Mouse (Mus musculus): ENCODE data around the gene Rgs7bp. TPM values are rescaled to one million over a fixed set of nuclear protein-coding genes. Genes with fewer than 3 reads are reported as not detected.

Rgs7bp gene
- 0.12 and 0.72 TPM in 2 replicates for polyA plus RNA-seq (2011; ENCODE audit: insufficient read length, low read depth, missing spikeins)

- Histone ChIP-seq H3K4me3 (ENCODE audit: insufficient read depth, low read length) (peak within 1 kb of the TSS; percentile 39), H3K27ac (ENCODE audit: insufficient read depth, low read length) (no peak within 1 kb of the TSS)
- TF ChIP-seq CTCF (IDR thresholded peaks at IDR 0.05; ENCODE audit: borderline replicate concordance, insufficient read depth, low read length), result no peak
Observed at GRCm38 (mm10) chr13:105054181-105054940, at the start of gene Rgs7bp. Rgs7bp (minus strand) TSS chr13:105054930.

GRCm38 (mm10) chr13:105104385-105104784, 49.7 kb upstream of the Rgs7bp start:
- no peak for TF ChIP-seq CTCF (IDR thresholded peaks at IDR 0.05; ENCODE audit: borderline replicate concordance, insufficient read depth, low read length)
- TF ChIP-seq POLR2A (IDR thresholded peaks at IDR 0.05; ENCODE audit: low read depth, low read length), result no peak
- Histone ChIP-seq H3K27ac (ENCODE audit: insufficient read depth, low read length) (no peak overlapping the region), H3K4me1 (ENCODE audit: control insufficient read depth, insufficient read depth, low read length) (no peaks in the 10 kb centered on the region), H3K4me3 (ENCODE audit: insufficient read depth, low read length) (no peak overlapping the region)

More at GRCm38 (mm10) chr13:105054181-105054940, at the start of gene Rgs7bp:
- no peaks in the 10 kb centered on the region for H3K4me1 ChIP-seq (ENCODE audit: control insufficient read depth, insufficient read depth, low read length)

- TF ChIP-seq POLR2A (IDR thresholded peaks at IDR 0.05; ENCODE audit: low read depth, low read length), result no peak
- TF ChIP-seq CTCF (IDR thresholded peaks at IDR 0.05; ENCODE audit: borderline replicate concordance, insufficient read depth, low read length), result no peak
- no peaks in the 10 kb centered on the region for H3K4me1 ChIP-seq (ENCODE audit: control insufficient read depth, insufficient read depth, low read length)
- no peak overlapping the region for H3K4me3 ChIP-seq (ENCODE audit: insufficient read depth, low read length)
- no peak overlapping the region for H3K27ac ChIP-seq (ENCODE audit: insufficient read depth, low read length)
Observed at GRCm38 (mm10) chr13:105100705-105101104, 46.0 kb upstream of the Rgs7bp start.

- TF ChIP-seq CTCF (IDR thresholded peaks at IDR 0.05; ENCODE audit: borderline replicate concordance, insufficient read depth, low read length) (no peak), POLR2A (IDR thresholded peaks at IDR 0.05; ENCODE audit: low read depth, low read length) (no peak)
- Histone ChIP-seq H3K27ac (ENCODE audit: insufficient read depth, low read length) (no peak overlapping the region), H3K4me1 (ENCODE audit: control insufficient read depth, insufficient read depth, low read length) (no peaks in the 10 kb centered on the region), H3K4me3 (ENCODE audit: insufficient read depth, low read length) (no peak overlapping the region)
Observed at GRCm38 (mm10) chr13:105096316-105096715, 41.6 kb upstream of the Rgs7bp start.

GRCm38 (mm10) chr13:105089276-105089675, 34.5 kb upstream of the Rgs7bp start:
- Histone ChIP-seq H3K27ac (ENCODE audit: insufficient read depth, low read length) (no peak overlapping the region), H3K4me1 (ENCODE audit: control insufficient read depth, insufficient read depth, low read length) (no peaks in the 10 kb centered on the region)
- TF ChIP-seq CTCF (IDR thresholded peaks at IDR 0.05; ENCODE audit: borderline replicate concordance, insufficient read depth, low read length), result no peak
- TF ChIP-seq POLR2A (IDR thresholded peaks at IDR 0.05; ENCODE audit: low read depth, low read length), result no peak

GRCm38 (mm10) chr13:105081862-105082261, 27.1 kb upstream of the Rgs7bp start, which contains the start of gene 4933425L06Rik:
4933425L06Rik (plus strand) TSS chr13:105082122.
- no peak within 1 kb of the TSS for H3K27ac ChIP-seq (ENCODE audit: insufficient read depth, low read length)
- TF ChIP-seq CTCF (IDR thresholded peaks at IDR 0.05; ENCODE audit: borderline replicate concordance, insufficient read depth, low read length) (no peak), POLR2A (IDR thresholded peaks at IDR 0.05; ENCODE audit: low read depth, low read length) (no peak)

More at GRCm38 (mm10) chr13:105089276-105089675, 34.5 kb upstream of the Rgs7bp start:
- H3K4me3 ChIP-seq (ENCODE audit: insufficient read depth, low read length), result no peak overlapping the region

GRCm38 (mm10) chr13:105066890-105067845, 12.4 kb upstream of the Rgs7bp start:
- Histone ChIP-seq H3K4me3 (ENCODE audit: insufficient read depth, low read length) (no peak overlapping the region), H3K4me1 (ENCODE audit: control insufficient read depth, insufficient read depth, low read length) (no peaks in the 10 kb centered on the region), H3K27ac (ENCODE audit: insufficient read depth, low read length) (no peak overlapping the region)
- TF ChIP-seq CTCF (IDR thresholded peaks at IDR 0.05; ENCODE audit: borderline replicate concordance, insufficient read depth, low read length), result no peak
- TF ChIP-seq POLR2A (IDR thresholded peaks at IDR 0.05; ENCODE audit: low read depth, low read length), result no peak

More at GRCm38 (mm10) chr13:105081862-105082261, 27.1 kb upstream of the Rgs7bp start, which contains the start of gene 4933425L06Rik:
- Histone ChIP-seq H3K4me3 (ENCODE audit: insufficient read depth, low read length) (no peak within 1 kb of the TSS), H3K4me1 (ENCODE audit: control insufficient read depth, insufficient read depth, low read length) (no peaks in the 10 kb centered on the region)

- no peaks in the 10 kb centered on the region for H3K4me1 ChIP-seq (ENCODE audit: control insufficient read depth, insufficient read depth, low read length)
- no peak overlapping the region for H3K4me3 ChIP-seq (ENCODE audit: insufficient read depth, low read length)
- no peak overlapping the region for H3K27ac ChIP-seq (ENCODE audit: insufficient read depth, low read length)
- TF ChIP-seq CTCF (IDR thresholded peaks at IDR 0.05; ENCODE audit: borderline replicate concordance, insufficient read depth, low read length) (no peak), POLR2A (IDR thresholded peaks at IDR 0.05; ENCODE audit: low read depth, low read length) (no peak)
Observed at GRCm38 (mm10) chr13:105066119-105066518, 11.4 kb upstream of the Rgs7bp start.

- H3K4me1 ChIP-seq (ENCODE audit: control insufficient read depth, insufficient read depth, low read length), result no peaks in the 10 kb centered on the region
- TF ChIP-seq CTCF (IDR thresholded peaks at IDR 0.05; ENCODE audit: borderline replicate concordance, insufficient read depth, low read length) (no peak), POLR2A (IDR thresholded peaks at IDR 0.05; ENCODE audit: low read depth, low read length) (no peak)
- no peak overlapping the region for H3K4me3 ChIP-seq (ENCODE audit: insufficient read depth, low read length)
- H3K27ac ChIP-seq (ENCODE audit: insufficient read depth, low read length), result no peak overlapping the region
Observed at GRCm38 (mm10) chr13:105055374-105055773, 644 bp upstream of the Rgs7bp start.

Measured in embryonic fibroblast, embryonic 13.5 days (primary cell).